Mouse (Mus musculus) heart, adult 8-10 months (tissue): ENCODE data around the gene Topbp1. TPM values are rescaled to one million over a fixed set of nuclear protein-coding genes. Genes with fewer than 3 reads are reported as not detected.
"Not testable (repeated sequence)": the region's sequence is repeated elsewhere in the genome, so short reads cannot be mapped to it uniquely, and the experiment has no call there.

Experiments
- DNase-seq: peaks from one replicate; pipeline ENCODE4 v3.0.0; 2022; ENCODE audit warnings: low spot score
- total RNA-seq, 4 experiments: library from RNA; stranded (reverse); gene quantifications; 2 replicates each; pipeline ENCODE4 v1.2.4; 2022

The Topbp1 gene
- total RNA-seq, 4 experiments from 2014 or later: 9.9 to 11.5 (median 10.7) TPM

DNA sequence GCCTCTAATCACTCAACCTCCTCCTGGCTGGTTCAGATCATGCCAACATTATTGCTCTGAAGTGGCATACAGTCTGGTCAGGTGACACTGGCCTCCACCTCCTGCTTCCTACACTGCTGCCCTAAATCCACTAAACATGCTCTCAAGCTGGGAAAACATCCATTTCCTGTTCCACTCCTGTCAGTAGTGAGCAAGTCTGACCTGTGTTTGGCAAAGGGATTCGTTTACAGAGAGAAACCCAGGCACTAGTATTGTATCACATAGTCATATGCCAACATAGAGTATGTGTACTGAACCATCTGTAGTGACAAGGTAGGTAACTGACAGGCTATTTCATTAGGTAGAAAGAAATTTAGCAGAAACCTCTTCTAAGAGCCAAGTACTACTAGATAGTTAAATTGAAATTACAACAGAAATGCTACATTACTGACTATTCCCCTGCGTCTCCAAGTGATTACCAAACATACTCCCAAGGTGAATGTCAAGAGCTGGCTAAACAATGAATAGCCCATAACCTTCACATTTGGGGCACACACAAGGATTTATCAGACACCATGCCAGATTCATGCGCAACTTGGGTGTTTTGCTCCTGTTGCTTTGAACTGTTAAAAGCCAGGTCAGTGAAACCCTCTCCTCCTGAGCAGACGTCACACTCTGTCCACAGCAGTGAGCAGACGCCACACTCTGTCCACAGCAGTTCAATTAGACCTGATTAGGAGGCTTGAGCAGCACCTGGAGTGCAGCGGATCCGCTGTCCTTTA is 48.7 kb downstream of the Topbp1 start:
- DNase-seq: not testable (repeated sequence)

DNA sequence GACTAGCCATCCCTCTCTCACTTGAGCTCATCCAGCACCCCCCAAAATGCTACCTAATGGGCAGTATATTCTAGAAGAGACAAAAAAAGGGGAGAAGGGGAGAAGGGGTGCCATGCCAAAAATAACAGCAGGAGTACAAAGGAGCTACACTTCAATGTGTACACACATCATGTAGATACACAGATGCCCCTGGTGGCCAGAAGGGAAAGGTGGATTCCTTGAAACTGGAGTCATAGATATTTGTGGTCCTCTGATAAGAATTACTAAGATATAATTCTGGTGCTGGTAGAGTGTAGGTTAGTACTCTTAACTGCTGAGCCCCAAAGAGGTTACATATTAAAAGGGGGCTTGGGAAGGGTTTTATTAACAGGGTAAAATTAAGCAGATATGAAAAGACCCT is 52.9 kb downstream of the Topbp1 start:
- DNase-seq: no peak

DNA sequence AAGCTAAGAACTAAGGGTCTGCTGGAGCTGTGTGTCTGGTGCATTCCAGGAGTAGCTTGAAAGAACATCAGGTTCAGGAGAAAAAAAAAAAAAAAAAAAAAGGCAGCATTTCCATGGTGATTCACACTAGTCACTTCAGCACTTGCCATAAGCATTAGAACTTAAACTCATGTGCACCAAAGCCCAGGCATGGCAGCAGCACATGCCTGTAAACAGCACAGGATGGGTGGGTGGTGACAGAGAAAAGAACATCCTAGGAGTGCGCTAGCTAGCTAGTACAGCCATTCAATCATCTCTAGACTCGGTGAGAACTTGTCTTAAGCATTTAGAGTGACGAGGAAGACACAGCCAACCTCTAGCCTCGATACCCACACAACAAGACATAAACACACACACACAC is 53.5 kb downstream of the Topbp1 start:
- no peak for DNase-seq

DNA sequence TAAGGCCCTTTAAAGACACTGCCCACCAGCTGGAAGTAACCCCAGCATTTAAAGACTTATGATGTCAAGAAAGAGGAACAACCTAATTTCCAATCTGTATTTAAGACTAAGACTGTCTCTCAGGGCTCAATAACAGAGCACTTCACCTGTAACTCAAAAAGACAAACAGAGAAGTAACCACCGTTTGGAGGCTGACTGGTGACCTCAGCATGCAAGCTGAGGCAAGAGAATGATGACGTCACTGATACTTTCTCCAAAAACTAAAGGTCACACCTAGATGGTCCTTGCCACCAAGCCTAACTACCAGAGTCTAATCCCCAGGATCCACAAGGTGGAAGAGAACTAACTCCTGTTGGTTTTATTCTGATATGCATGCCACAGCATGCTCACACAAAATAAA is 55.6 kb downstream of the Topbp1 start:
- no peak for DNase-seq

DNA sequence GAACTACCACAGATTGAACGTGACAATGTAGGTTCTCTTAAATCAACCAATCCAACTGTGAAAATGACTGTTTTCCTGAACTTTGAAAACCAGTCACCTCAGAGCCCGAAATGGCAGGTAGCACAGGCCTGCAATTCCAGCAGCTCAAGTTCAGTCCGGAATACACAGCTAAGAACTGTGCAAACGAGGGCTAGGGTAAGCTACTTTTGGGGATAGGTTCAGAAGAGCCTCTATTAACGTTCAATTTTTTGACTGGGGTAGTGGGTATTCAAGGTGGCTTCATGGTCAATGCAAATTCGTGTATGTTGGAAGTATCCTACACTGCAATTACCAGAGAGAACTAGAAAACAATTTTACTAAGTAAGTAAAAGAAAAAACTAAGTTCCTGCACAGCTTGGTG is 58.1 kb downstream of the Topbp1 start:
- no peak for DNase-seq

DNA sequence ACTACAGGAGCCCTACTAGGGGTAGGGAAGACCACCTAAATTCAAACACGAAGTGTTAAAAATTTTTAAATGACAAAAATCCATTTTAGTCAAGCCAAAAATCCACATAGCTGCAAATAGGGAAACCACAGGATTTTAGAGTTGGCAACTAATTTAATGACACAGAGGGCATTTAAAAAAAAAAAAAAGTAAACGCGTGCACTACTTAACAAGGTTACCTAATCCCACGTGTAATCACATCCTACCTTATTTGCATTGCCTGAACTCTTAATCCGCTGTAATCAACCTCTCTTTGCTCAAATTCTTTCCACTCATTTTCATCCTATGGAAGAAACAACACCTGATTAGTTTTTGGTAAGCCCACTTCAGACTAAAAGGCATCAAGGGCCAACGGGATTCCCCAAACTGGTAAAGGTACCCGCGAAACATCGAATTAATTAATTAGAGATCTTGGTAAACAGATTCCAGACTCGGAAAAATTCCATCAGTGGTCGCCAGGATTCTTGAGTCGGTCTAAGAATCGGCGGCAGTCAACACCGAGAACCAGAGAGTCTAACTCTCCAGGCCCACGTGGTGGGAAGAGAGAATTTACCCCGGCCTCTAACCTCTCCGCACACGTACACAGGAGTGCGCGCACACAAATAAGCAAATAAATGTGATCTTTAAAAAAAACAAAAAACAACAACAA is 58.9 kb downstream of the Topbp1 start:
- no peak for DNase-seq

DNA sequence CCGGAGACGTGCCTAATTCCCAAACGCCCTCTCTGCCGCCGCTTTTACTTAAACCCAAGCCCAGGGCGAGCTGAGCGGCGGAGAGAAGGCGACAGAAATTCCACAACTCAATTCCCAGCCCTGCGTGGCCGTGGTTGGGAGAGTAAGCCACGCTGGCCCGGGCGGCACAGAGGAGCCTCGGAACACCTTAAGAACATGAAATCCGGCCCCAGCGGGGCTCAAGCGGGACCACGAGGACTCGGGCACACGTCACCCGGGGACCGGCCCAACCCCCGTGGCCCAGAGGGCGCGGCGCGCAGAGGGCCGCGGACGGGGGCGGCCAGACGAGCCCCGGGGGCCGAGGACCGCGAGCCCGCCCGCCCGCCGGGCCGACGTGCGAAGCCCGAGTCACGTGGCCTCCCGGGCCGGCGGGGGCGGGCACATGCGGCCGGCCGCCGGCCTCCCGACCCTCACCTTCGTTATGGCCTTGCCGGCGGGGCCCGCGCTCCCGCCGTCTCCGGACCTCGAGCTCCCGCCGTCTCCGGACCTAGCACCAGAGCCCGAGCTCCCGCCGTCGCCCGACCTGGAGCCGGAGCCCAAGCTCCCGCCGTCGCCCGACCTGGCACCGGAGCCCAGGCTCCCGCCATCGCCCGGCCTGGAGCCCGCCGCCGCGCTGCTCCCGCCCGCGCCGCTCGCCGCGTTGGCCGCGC is 59.7 kb downstream of the Topbp1 start:
- DNase-seq: peak; percentile 27

DNA sequence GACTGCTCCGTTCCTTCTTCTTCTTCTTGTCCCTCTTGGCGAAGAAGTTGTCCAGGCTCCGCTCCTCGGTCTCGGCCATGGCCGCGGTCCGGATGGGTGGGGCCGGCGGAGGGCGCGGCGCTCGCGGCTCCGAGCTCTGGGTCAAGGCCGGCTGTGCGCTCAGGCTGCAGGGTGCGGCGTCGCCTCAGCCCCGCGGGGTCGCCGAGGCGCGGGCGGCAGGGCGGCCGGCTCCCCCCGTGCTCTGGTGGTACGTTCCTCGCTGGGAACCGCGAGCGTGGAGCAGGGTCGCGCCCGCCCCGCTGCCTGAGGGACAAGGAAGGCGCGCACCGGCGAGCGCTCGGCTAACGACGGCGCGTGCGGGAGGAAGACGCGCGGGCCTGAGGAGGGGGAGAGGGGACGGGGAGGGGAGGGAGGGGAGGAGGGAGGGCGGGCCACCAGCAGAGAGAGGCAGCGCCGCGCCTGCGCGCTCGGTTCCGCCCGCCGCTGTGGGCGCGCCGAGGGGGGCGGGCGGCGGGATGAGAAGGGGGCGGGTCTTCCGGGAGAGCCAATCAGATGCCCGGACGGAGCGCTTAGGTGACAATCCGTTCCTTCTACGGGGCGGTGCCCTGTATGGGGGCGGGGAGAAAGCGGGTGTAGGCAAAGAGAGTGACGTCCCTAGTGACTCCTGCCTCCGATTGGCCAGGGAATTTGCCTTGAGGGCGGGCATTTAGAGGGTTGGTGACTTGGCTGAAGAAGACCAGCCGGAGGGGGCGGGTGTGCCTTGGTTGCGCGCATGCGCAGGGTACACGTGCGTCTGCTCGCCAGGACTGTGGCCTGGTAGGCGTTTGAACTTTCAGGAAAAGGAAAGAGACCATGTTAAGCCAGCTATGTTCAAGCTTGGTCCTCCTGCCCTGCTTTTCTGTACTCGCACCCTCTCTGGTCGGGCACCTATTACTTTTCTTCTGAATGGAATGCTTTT is 60.6 kb downstream of the Topbp1 start, which contains the start of gene Cdv3:
TSS of gene Cdv3 (minus strand) at position 551 of the 958 bp plus-strand sequence.
- DNase-seq: peak; percentile 100

DNA sequence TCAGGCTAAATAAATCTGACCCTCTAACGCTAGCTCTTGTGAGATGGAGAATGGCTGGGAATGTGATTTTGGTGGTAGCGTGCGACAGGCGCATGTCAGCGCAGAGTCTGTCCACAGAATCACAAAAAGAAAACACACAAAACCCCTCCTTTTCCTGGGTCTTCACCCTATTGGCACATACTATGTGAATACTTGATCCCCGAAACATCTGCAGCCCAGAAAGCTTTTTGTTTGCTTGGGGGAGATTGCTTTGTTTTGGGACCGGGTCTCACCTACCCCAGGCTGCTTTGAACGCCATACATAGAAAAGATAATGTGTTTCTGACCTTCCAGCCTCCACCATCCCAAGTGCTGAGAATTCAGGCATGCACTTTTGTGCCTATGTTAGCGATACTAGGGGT is 61.3 kb downstream of the Topbp1 start:
- no peak for DNase-seq

DNA sequence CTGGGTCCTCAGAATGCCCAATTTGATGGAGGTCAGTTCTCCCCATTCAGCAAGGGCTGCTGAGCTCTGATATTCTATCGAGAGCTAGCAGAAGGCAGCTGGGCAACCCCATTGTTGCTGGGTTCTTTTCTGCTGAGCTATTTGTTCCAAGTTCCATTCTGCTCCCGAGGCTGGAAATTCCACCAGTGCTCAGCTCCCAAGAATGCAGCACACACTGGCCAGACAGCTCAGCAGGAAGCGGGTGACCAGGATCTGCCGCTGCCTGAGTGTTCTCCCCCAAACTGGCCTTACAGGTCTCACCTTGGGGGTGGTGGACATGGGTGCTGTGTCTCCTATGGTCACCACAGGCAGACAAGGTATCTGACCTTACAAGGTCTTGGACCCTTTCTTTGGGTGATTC is 64.9 kb downstream of the Topbp1 start:
- no peak for DNase-seq

DNA sequence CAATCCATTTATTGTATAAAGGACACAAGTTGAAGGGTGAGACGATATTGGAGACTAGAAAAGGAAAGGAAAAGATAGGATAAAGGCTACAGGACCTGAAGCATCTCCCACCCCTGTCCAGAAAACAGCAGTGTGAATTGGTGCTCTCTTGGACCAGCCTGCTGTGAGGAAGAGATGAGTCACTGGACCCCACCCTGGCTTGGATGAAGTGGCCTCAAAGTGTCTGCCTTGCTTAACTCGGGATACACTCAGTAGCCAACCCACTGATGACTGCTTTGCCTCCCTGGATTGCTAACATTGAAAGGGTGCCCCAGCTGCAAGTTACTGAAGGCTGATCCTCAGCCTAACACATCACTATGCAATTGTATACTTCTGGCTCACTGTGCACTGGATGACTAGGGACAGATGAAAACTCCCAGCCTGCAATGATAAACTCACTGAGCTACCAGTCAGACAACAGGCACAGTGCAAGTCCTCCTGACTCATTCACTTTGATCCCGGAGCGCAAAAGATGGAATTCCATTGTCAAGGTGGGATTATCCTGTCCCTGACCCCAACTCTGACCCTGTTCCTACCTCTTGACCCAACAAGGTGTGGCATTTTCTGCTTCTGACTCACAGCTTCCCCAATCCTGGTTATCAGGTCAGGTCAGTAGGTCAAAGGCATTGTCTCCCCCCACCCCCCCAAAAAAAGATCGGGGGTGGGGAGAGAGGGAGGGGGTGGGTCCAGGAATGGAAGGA is 67.4 kb downstream of the Topbp1 start:
- DNase-seq: no peak

DNA sequence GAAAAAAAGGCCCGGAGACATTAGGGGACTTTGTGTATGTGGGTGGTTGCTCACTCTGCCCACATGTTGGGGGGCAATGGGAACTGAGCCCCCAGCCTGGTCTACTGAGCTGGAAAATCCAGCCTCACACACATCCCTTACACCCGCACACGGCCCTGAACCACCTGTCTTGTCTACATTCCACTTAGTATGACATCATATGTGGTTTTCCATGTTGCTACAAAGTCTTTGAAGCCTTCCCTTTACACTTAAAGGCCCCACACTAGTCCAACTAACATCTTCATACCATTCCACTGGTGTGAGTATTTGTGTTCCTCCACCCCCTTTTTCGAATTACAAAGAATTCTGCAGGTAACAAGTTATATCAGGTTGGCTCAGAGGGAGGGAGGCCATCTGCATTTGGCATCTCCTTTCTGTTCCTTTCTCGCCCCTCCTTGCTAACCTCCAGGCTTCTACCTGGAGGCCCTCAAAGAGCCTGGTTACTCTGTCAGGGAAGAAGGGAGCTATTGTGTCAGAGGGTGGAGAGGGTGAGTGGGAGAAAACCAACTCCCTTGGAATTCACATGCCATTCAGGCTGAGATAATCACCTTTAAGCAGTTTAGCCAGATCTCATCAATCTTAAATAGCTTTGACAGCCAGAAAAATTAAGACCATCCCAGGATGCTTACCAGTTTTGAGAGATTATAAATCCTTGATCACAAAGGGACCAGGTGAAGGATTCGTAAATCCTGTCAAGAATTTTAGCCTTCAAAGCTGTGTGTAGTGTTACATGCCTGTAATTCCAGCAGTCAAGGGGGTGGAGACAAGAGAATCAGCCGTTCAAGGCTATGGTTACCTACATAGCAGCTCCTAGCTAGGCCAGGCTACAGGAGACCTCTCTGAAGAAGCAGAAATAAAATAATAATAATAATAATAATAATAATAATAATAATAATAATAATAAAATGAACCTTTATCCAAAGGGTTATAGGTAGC is 71.6 kb downstream of the Topbp1 start:
- DNase-seq: no peak

DNA sequence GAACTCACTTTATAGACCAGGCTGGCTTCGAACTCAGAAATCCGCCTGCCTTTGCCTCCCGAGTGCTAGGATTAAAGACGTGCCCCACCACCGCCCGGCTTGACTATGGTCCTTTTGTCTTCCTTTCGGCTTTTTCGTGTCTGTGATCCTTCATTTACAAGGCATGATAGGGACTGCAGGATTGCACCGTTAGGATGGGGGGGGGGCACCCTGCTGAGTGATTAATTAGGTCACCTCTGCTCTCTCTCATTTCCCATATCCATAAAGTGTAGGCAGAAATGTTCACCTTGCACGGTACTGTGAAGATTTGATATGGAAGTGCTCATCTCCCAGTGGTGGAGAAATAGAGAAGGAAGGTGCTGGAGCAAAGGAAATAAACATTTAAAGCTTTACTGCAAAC is 73.7 kb downstream of the Topbp1 start:
- DNase-seq: no peak

DNA sequence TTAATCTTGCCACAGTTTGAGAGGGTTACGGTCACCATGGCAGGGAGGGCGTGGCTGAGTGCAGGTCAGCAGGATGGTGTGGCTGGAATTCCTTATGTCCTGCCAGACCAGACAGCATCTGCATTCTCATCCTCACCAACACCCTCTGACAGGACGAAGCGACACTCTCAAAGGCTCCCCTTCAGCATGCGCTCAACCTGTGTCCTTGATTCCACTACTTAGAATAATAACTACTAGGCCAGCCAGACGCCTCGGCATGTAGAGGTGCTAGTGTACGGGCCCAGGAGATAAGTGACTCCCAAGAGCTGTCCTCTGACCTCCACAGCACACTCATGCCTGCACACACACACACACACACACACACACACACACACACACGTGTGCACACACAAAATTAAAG is 74.2 kb downstream of the Topbp1 start:
- no peak for DNase-seq

DNA sequence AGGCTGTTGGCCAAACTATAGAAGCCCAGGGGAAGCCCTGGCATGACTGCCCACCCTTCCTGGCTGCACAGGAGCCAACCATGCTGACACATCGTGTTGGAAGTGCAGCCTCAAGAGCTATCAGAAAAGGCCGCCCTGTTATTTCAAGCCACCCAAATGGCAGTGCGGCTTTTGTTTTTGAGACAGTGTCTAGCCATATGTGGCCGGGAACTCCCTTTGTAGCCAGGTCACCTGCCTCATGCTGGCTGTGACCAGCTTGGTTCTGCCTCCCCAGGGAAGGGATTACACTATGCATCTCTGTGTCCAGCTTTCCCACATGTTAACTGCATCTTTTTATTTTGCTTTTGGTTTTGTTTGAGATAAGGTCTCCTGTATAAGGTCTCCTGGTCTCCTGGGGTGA is 75.6 kb downstream of the Topbp1 start:
- no peak for DNase-seq

DNA sequence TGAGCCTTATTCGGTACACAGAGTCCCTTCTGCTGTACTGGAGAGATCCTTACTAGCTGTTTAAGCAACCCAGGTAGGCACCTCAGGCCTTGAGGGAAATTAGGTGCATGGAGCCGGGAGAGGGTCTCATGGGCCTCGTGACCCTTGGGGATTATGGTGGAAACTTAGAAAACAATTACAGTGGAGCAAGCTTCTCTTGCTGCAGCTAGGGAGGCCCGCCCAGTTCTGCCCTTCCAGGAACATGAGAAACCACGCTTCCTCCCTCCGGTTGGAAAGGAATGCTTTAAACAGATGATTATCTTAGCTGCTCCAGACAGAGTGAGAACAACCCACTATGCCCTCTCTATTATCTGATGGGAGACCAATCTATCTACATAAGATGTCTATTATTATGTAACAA is 78.0 kb downstream of the Topbp1 start:
- no peak for DNase-seq

DNA sequence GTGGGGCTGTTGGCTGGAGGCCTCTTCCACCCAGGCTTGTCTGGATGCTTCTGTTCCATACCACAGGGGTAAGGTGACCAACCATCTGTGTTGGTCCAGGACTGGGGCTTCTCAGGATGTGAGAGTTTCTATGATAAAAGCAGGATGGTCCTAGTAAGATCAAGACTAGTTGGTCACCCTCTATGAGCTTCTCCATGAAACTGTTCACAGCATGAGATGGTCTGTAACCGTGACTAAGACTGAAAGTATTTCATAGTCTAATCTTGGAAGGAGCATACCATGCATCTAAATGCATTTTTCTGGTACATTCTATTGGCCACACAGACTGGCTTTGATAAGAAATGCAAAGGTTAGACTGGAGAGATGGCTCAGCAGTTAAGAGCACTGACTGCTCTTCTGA is 78.6 kb downstream of the Topbp1 start:
- no peak for DNase-seq

DNA sequence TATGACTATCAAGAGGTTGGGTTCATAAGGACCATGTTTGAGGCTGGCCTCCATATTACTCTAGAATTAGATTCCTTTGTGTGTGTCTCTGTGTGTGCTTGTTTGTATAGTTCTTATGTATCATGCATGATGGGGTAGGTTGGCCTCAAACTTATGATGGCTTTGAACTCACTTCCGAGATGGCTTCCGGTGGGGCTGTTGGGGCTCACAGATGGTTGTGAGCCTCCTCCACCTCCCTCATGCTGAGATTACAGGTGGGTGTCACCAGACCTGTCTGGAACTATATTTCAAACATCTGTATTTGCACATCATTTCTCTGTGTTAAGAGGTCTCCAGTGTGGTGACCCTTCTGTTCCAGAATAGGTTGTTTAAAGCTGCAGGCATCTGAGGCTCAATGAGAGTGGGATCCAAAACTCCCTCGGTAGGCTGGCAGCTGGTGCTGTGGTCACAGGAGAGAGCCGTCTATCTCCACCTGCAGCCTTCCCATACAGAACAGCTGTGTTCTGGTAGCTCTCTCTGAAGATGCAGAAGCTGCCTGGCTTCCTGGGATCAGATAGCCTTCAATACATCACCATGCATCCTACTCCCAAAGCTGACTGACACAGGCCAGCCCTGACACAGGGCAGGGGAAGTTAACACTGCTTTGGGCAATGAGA is 79.3 kb downstream of the Topbp1 start:
- no peak for DNase-seq

DNA sequence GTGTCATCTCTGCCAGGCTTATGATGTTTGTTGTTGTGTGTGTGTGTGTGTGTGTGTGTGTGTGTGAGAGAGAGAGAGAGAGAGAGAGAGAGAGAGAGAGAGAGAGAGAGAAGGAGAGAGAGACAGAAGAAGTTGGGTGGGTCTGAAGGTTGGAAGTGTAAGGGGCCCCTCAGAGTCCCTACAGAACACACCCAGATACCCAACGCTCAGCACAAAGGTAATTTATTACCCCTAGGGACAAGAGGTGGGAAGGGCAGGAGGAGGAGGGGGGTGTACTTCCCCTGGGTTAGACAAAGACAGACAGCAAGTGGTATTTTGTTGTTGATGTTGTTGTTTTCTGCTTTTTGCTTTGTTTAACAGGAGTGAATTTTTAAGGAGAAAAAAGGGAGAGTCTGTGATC is 80.6 kb downstream of the Topbp1 start:
- no peak for DNase-seq
